In the genomic region with DNA sequence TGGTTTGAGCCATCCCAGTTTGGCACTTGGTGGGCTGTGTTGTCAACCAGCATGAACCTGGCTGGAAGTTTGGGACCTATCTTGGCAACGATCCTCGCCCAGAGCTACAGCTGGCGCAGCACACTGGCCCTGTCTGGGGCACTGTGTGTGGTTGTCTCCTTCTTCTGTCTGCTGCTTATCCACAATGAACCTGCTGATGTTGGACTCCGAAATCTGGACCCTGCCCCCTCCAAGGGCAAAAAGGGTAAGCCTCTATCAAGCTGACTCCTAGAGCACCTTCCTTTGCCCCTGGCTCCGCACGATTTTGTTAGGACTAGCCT, we compare ENCODE assay signal across 13 mouse cellular contexts. TPM values are rescaled to one million over a fixed set of nuclear protein-coding genes. Genes with fewer than 3 reads are reported as not detected.
DNase-seq lines count a peak whose midpoint lies in the region; ATAC-seq lines count a peak whose summit lies in the region.
"Had no signal": no experiment of that assay in that cellular context is flagged by ENCODE, and none has a peak within 500 bp of the region (broad histone marks: within the 10 kb centered on the region; RNA-seq: fewer than 3 reads in every experiment).

No protein-coding gene starts in this region.

- H3K4me1 ChIP-seq in kidney, embryonic 14.5 days (ENCODE audit: control insufficient read depth, insufficient read depth, low read length), result peaks cover 11% of the 10 kb centered on the region

- no peak overlapping the region for H3K4me2 ChIP-seq in kidney, embryonic 14.5 days (replicated peaks; ENCODE audit: low read depth, low read length)
- H3K4me2 ChIP-seq: limb, embryonic 13.5 days had no signal

- peaks cover 45% of the 10 kb centered on the region for H3K36me3 ChIP-seq in kidney, embryonic 14.5 days (ENCODE audit: control insufficient read depth, insufficient read depth, low read length)

- H3K9me3 ChIP-seq in kidney, embryonic 14.5 days (ENCODE audit: control insufficient read depth, low read length), result no peaks in the 10 kb centered on the region
- H3K9me3 ChIP-seq: forebrain, embryonic 10.5 days; limb, embryonic 13.5 days had no signal

- H3K27ac ChIP-seq in kidney, embryonic 14.5 days (ENCODE audit: low read depth, low read length), result no peak overlapping the region
- H3K27ac ChIP-seq: forebrain, embryonic 10.5 days; limb, embryonic 13.5 days had no signal

- no peak overlapping the region for H3K9ac ChIP-seq in kidney, embryonic 14.5 days (ENCODE audit: low read depth, low read length)
- H3K9ac ChIP-seq: limb, embryonic 13.5 days had no signal

- no peak for ATAC-seq in cerebellum, adult (ENCODE audit: insufficient number of reproducible peaks, low FRiP score, low TSS enrichment)
- ATAC-seq in kidney, embryonic 14.5 days (ENCODE audit: low FRiP score, low TSS enrichment), result no peak

- H3K4me3 ChIP-seq in kidney, embryonic 14.5 days (ENCODE audit: low read length), result no peak overlapping the region
- H3K4me3 ChIP-seq: limb, embryonic 13.5 days had no signal

- H3K27me3 ChIP-seq in kidney, embryonic 14.5 days (ENCODE audit: control insufficient read depth, insufficient read depth, low read length), result no peaks in the 10 kb centered on the region

- DNase-seq in cerebellum, adult 11 months, result peak; percentile 13
- peak; percentile 45 for DNase-seq in kidney, adult 18-20 months
- DNase-seq in heart, postnatal 4 days, result peak; percentile 46
- DNase-seq in kidney, postnatal 36 days, result peak; percentile 49 to 66
- no peak for DNase-seq in spleen, adult 12 weeks (ENCODE audit: low spot score)
- no peak for DNase-seq in B cell, adult 2 months
- DNase-seq: layer of hippocampus, postnatal 36 days; lung, postnatal 14 days; spleen, adult 18-20 months had no signal

- 87% methylated on average over 6 of the region's 6 CpGs for WGBS in kidney, embryonic 14.5 days

RNA-seq across cellular contexts. Expression of a gene that starts 3.1 kb away (rescaled TPM):
- 29.9 and 37.8 TPM in 2 replicates for polyA plus RNA-seq in kidney, embryonic 14.5 days (2014; fragmentation: Nextera tagmentation; extraction: Ambion mirVana)
- 10 to 100 TPM; 21.9 to 26.1 TPM for total RNA-seq in heart, postnatal 4 days (2021)

RNA-seq across cellular contexts. Expression of a gene that starts 7.2 kb away (rescaled TPM):
- polyA plus RNA-seq in kidney, embryonic 14.5 days (2014; fragmentation: Nextera tagmentation; extraction: Ambion mirVana), result 2,593 and 3,221 TPM in 2 replicates
- 1,000 to 10,000 TPM; 1,107 to 1,153 TPM for total RNA-seq in heart, postnatal 4 days (2021)

RNA-seq across cellular contexts. Expression of a gene that starts 7.6 kb away (rescaled TPM):
- 143 and 162 TPM in 2 replicates for polyA plus RNA-seq in kidney, embryonic 14.5 days (2014; fragmentation: Nextera tagmentation; extraction: Ambion mirVana)
- total RNA-seq in heart, postnatal 4 days (2021), result 10 to 100 TPM; 41.4 to 42.4 TPM

RNA-seq across cellular contexts. Expression of a gene that starts 18.6 kb away (rescaled TPM):
- 26.7 and 28.3 TPM in 2 replicates for polyA plus RNA-seq in kidney, embryonic 14.5 days (2014; fragmentation: Nextera tagmentation; extraction: Ambion mirVana)
- total RNA-seq in heart, postnatal 4 days (2021), result 10 to 100 TPM; 14.3 to 14.7 TPM

RNA-seq across cellular contexts. Expression of a gene that starts 20.5 kb away (rescaled TPM):
- 23.2 and 45.2 TPM in 2 replicates for polyA plus RNA-seq in kidney, embryonic 14.5 days (2014; fragmentation: Nextera tagmentation; extraction: Ambion mirVana)
- 10 to 100 TPM; 42.1 to 45.8 TPM for total RNA-seq in heart, postnatal 4 days (2021)

Comparison
In these comparisons a context has a peak if more than half of its experiments do, and no peak if none do; other contexts are left out.
1. DNase-seq: peak in cerebellum, adult 11 months (single experiment), kidney, adult 18-20 months (single experiment), heart, postnatal 4 days (single experiment) and kidney, postnatal 36 days (2 of 2); none in spleen, adult 12 weeks (single experiment) and B cell, adult 2 months (0 of 2).